Mouse (Mus musculus): ENCODE measurements around the gene Cacnb2. TPM values are rescaled to one million over a fixed set of nuclear protein-coding genes. Genes with fewer than 3 reads are reported as not detected.
"Not testable (repeated sequence)": the region's sequence is repeated elsewhere in the genome, so short reads cannot be mapped to it uniquely, and the experiment has no call there.

The Cacnb2 gene
- polyA plus RNA-seq, 1 experiment from 2014 or later: 1.2 TPM

- no peak overlapping the region for H3K9ac ChIP-seq (ENCODE audit: low read depth, low read length)
- TF ChIP-seq CTCF (IDR thresholded peaks at IDR 0.05; ENCODE audit: low read depth): no peak
- WGBS: 76% methylated on average over 3 of the region's 3 CpGs
- no peaks in the 10 kb centered on the region for H3K36me3 ChIP-seq (ENCODE audit: insufficient read depth, low read length)
- H3K9me3 ChIP-seq (replicated peaks; ENCODE audit: low read length): no peaks in the 10 kb centered on the region
- no peaks in the 10 kb centered on the region for H3K27me3 ChIP-seq (ENCODE audit: insufficient read depth, low read length)
- H3K4me3 ChIP-seq (replicated peaks; ENCODE audit: low read depth, low read length): no peak overlapping the region
- ATAC-seq (replicated peaks; ENCODE audit: low FRiP score, low read depth): no peak
- no peak for DNase-seq (ENCODE audit: low spot score)
- H3K4me1 ChIP-seq (replicated peaks; ENCODE audit: insufficient read depth, low read length): no peaks in the 10 kb centered on the region
- H3K27ac ChIP-seq: no peak overlapping the region
- no peak overlapping the region for H3K4me2 ChIP-seq (ENCODE audit: low read length)
These were observed 110.2 kb downstream of the Cacnb2 start for GRCm38 (mm10) chr2:14713049-14713448.

GRCm38 (mm10) chr2:14716666-14717065 lies 113.8 kb downstream of the Cacnb2 start:
- WGBS: 76% methylated on average over 1 of the region's 1 CpGs
- Histone ChIP-seq H3K9ac (ENCODE audit: low read depth, low read length) (no peak overlapping the region), H3K36me3 (ENCODE audit: insufficient read depth, low read length) (no peaks in the 10 kb centered on the region), H3K9me3 (replicated peaks; ENCODE audit: low read length) (no peaks in the 10 kb centered on the region), H3K27me3 (ENCODE audit: insufficient read depth, low read length) (no peaks in the 10 kb centered on the region), H3K27ac (no peak overlapping the region), H3K4me2 (ENCODE audit: low read length) (no peak overlapping the region), H3K4me3 (replicated peaks; ENCODE audit: low read depth, low read length) (no peak overlapping the region), H3K4me1 (replicated peaks; ENCODE audit: insufficient read depth, low read length) (no peaks in the 10 kb centered on the region)
- TF ChIP-seq CTCF (IDR thresholded peaks at IDR 0.05; ENCODE audit: low read depth): no peak
- no peak for ATAC-seq (replicated peaks; ENCODE audit: low FRiP score, low read depth)
- no peak for DNase-seq (ENCODE audit: low spot score)

GRCm38 (mm10) chr2:14719119-14719718 lies 116.3 kb downstream of the Cacnb2 start:
- Histone ChIP-seq H3K4me1 (replicated peaks; ENCODE audit: insufficient read depth, low read length) (no peaks in the 10 kb centered on the region), H3K4me2 (ENCODE audit: low read length) (no peak overlapping the region), H3K4me3 (replicated peaks; ENCODE audit: low read depth, low read length) (no peak overlapping the region), H3K36me3 (ENCODE audit: insufficient read depth, low read length) (no peaks in the 10 kb centered on the region), H3K9ac (ENCODE audit: low read depth, low read length) (no peak overlapping the region), H3K27me3 (ENCODE audit: insufficient read depth, low read length) (no peaks in the 10 kb centered on the region), H3K9me3 (replicated peaks; ENCODE audit: low read length) (no peaks in the 10 kb centered on the region), H3K27ac (no peak overlapping the region)
- 89% methylated on average over 9 of the region's 9 CpGs for WGBS
- DNase-seq (ENCODE audit: low spot score) (no peak), ATAC-seq (replicated peaks; ENCODE audit: low FRiP score, low read depth) (no peak)
- TF ChIP-seq CTCF (IDR thresholded peaks at IDR 0.05; ENCODE audit: low read depth): no peak

GRCm38 (mm10) chr2:14725437-14725836 lies 122.5 kb downstream of the Cacnb2 start:
- no peak for DNase-seq (ENCODE audit: low spot score)
- Histone ChIP-seq H3K27me3 (ENCODE audit: insufficient read depth, low read length) (no peaks in the 10 kb centered on the region), H3K27ac (no peak overlapping the region), H3K9ac (ENCODE audit: low read depth, low read length) (no peak overlapping the region), H3K9me3 (replicated peaks; ENCODE audit: low read length) (no peaks in the 10 kb centered on the region), H3K36me3 (ENCODE audit: insufficient read depth, low read length) (no peaks in the 10 kb centered on the region), H3K4me3 (replicated peaks; ENCODE audit: low read depth, low read length) (no peak overlapping the region), H3K4me2 (ENCODE audit: low read length) (no peak overlapping the region), H3K4me1 (replicated peaks; ENCODE audit: insufficient read depth, low read length) (no peaks in the 10 kb centered on the region)
- no peak for TF ChIP-seq CTCF (IDR thresholded peaks at IDR 0.05; ENCODE audit: low read depth)
- ATAC-seq (replicated peaks; ENCODE audit: low FRiP score, low read depth): no peak

- H3K27ac ChIP-seq; H3K9ac ChIP-seq (ENCODE audit: low read depth, low read length); H3K9me3 ChIP-seq (replicated peaks; ENCODE audit: low read length); H3K27me3 ChIP-seq (ENCODE audit: insufficient read depth, low read length); H3K4me1 ChIP-seq (replicated peaks; ENCODE audit: insufficient read depth, low read length); ATAC-seq (replicated peaks; ENCODE audit: low FRiP score, low read depth); H3K36me3 ChIP-seq (ENCODE audit: insufficient read depth, low read length); H3K4me3 ChIP-seq (replicated peaks; ENCODE audit: low read depth, low read length); H3K4me2 ChIP-seq (ENCODE audit: low read length); DNase-seq (ENCODE audit: low spot score): not testable (repeated sequence)
- 94% methylated on average over 12 of the region's 13 CpGs for WGBS
These were observed 123.7 kb downstream of the Cacnb2 start for GRCm38 (mm10) chr2:14726601-14727000.

DNA sequence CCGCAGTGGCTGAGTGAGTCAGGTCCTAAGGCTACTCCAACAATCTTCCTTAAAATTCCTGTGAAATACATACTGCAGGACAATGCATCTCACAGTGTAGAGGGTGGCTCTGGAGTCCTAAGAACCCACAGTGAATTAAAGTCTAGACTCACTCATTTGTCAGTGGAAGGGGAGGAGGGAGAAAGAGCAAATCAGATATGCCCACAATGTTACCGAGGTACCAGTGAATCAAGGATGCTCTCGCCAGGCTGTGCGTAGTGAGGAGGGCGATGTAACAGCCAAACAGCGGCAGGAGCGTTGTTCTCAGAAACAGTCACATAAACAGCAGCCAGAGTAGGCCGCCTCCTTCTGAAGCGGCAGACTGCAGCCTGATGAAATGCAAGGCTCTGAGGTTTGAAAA lies 136.0 kb downstream of the Cacnb2 start:
- no peak overlapping the region for H3K4me3 ChIP-seq (replicated peaks; ENCODE audit: low read depth, low read length)
- no peak for TF ChIP-seq CTCF (IDR thresholded peaks at IDR 0.05; ENCODE audit: low read depth)
- no peak overlapping the region for H3K9ac ChIP-seq (ENCODE audit: low read depth, low read length)
- DNase-seq (ENCODE audit: low spot score) (no peak), ATAC-seq (replicated peaks; ENCODE audit: low FRiP score, low read depth) (no peak)
- no peaks in the 10 kb centered on the region for H3K36me3 ChIP-seq (ENCODE audit: insufficient read depth, low read length)
- 45% methylated on average over 9 of the region's 9 CpGs for WGBS
- no peak overlapping the region for H3K27ac ChIP-seq
- H3K4me2 ChIP-seq (ENCODE audit: low read length): no peak overlapping the region
- no peaks in the 10 kb centered on the region for H3K27me3 ChIP-seq (ENCODE audit: insufficient read depth, low read length)
- H3K9me3 ChIP-seq (replicated peaks; ENCODE audit: low read length): no peaks in the 10 kb centered on the region
- H3K4me1 ChIP-seq (replicated peaks; ENCODE audit: insufficient read depth, low read length): no peaks in the 10 kb centered on the region

DNA sequence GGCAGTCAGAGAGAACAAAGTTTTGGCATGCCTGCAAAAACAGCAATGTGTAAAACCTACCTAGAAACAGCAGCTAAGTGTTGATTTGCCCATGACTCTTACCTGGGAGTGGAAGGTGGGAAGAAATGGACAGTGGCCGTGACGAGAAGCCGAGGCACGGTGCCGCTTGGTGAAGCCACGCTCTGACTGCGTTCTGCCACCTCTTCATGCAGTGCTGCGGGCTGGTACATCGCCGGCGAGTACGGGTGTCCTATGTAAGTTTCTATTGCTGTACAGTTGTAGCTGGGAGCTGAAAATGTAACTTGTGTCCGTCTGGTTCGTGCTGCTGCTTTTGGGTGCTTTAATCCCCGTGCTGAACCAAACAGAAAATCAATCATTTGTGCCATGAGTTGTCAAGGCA lies 136.6 kb downstream of the Cacnb2 start:
- WGBS: 79% methylated on average over 15 of the region's 15 CpGs
- ATAC-seq (replicated peaks; ENCODE audit: low FRiP score, low read depth) (no peak), DNase-seq (ENCODE audit: low spot score) (no peak)
- no peak overlapping the region for H3K4me3 ChIP-seq (replicated peaks; ENCODE audit: low read depth, low read length)
- H3K4me1 ChIP-seq (replicated peaks; ENCODE audit: insufficient read depth, low read length): no peaks in the 10 kb centered on the region
- H3K27ac ChIP-seq: no peak overlapping the region
- H3K9ac ChIP-seq (ENCODE audit: low read depth, low read length): no peak overlapping the region
- no peak for TF ChIP-seq CTCF (IDR thresholded peaks at IDR 0.05; ENCODE audit: low read depth)
- H3K9me3 ChIP-seq (replicated peaks; ENCODE audit: low read length): no peaks in the 10 kb centered on the region
- no peaks in the 10 kb centered on the region for H3K36me3 ChIP-seq (ENCODE audit: insufficient read depth, low read length)
- no peaks in the 10 kb centered on the region for H3K27me3 ChIP-seq (ENCODE audit: insufficient read depth, low read length)
- H3K4me2 ChIP-seq (ENCODE audit: low read length): no peak overlapping the region
